In genomic region chr6:146208983-146209382, GRCm38 (mm10) we compare ENCODE assay signal across 11 mouse cellular contexts.
DNase-seq lines count a peak whose midpoint lies in the region; TF ChIP-seq lines count a peak whose summit lies in the region.
"Had no signal": no experiment of that assay in that cellular context is flagged by ENCODE, and none has a peak within 500 bp of the region (broad histone marks: within the 10 kb centered on the region; RNA-seq: fewer than 3 reads in every experiment).

No protein-coding gene starts in this region.

- no peak for TF ChIP-seq RAD21 in CH12.LX (IDR thresholded peaks at IDR 0.05; ENCODE audit: low read depth, low read length)

- peaks cover 43 to 72% of the 10 kb centered on the region in 2 experiments for H3K4me1 ChIP-seq in CH12.LX (ENCODE audit: control insufficient read depth in 1 of 2, insufficient read depth in 2 of 2)
- peaks cover 21% of the 10 kb centered on the region for H3K4me1 ChIP-seq in brown adipose tissue, adult 24 weeks (ENCODE audit: control insufficient read depth, insufficient read depth, insufficient read length, low read length)

- no peak overlapping the region for H3K9ac ChIP-seq in CH12.LX (ENCODE audit: insufficient read depth, low read depth)
- H3K9ac ChIP-seq: neural tube, embryonic 13.5 days had no signal

- peak; percentile 42 for TF ChIP-seq EP300 in CH12.LX (IDR thresholded peaks at IDR 0.05; ENCODE audit: low read length)

- no peaks in the 10 kb centered on the region for H3K27me3 ChIP-seq in CH12.LX (replicated peaks)
- H3K27me3 ChIP-seq: neural tube, embryonic 13.5 days had no signal

- peaks cover 3 to 5% of the 10 kb centered on the region in 2 experiments for H3K36me3 ChIP-seq in CH12.LX (replicated peaks in 1 of 2; ENCODE audit: control insufficient read depth in 1 of 2, insufficient read depth in 1 of 2, low read length in 1 of 2)
- H3K36me3 ChIP-seq: neural tube, embryonic 13.5 days had no signal

- dilution Hi-C loops in CH12.LX (cut with MboI; ENCODE audit: extremely low pct_ligation_motif_present, extremely low pct_unique_long_range_greater_than_20kb, low sequenced_read_pairs) = no loop called here

- intact Hi-C loops in heart, postnatal 25 days (cut with DNase I) = no loop called here

- H3K27ac ChIP-seq in CH12.LX (ENCODE audit: insufficient read depth, low read depth) = no peak overlapping the region
- peak overlapping the region; percentile 76 for H3K27ac ChIP-seq in brown adipose tissue, adult 24 weeks (replicated peaks; ENCODE audit: low read depth, low read length)
- H3K27ac ChIP-seq: neural tube, embryonic 13.5 days had no signal

- H3K4me2 ChIP-seq in CH12.LX (ENCODE audit: insufficient read depth, low read depth, poor library complexity, severe bottlenecking) = peak overlapping the region; percentile 18; the same call in 1 of the 2 replicates
- H3K4me2 ChIP-seq: neural tube, embryonic 13.5 days had no signal

- no peaks in the 10 kb centered on the region for H3K9me3 ChIP-seq in CH12.LX (replicated peaks; ENCODE audit: low read length)
- H3K9me3 ChIP-seq: neural tube, embryonic 13.5 days had no signal

- in situ Hi-C loops in CH12.LX (cut with MboI; ENCODE audit: low pct_ligation_motif_present, low pct_unique_long_range_greater_than_20kb, low sequenced_read_pairs) = no loop called here

- no peaks in the 10 kb centered on the region for H3K79me2 ChIP-seq in CH12.LX (replicated peaks; ENCODE audit: control insufficient read depth, extremely low read depth, insufficient read depth, poor library complexity, severe bottlenecking)

- no peak for DNase-seq in CH12.LX (ENCODE audit: extremely low read depth)
- peak; percentile 42 for DNase-seq in heart, postnatal 25 days (ENCODE audit: low spot score)
- DNase-seq in kidney, postnatal 36 days = peak; percentile 44 to 72
- no peak for DNase-seq in embryo, embryonic 10.5 days (ENCODE audit: low spot score)
- no peak for DNase-seq in testis, postnatal 14 days (ENCODE audit: low spot score)
- DNase-seq in urinary bladder, adult 18-20 months (ENCODE audit: low spot score in 2 of 2) = no peak
- DNase-seq: adrenal gland, postnatal 10 days; cerebellum, adult 9-10 months; gastrocnemius, postnatal 10 days had no signal

- TF ChIP-seq POLR2A in CH12.LX (IDR thresholded peaks at IDR 0.05; ENCODE audit: low read depth, low read length) = no peak

- TF ChIP-seq CTCF in CH12.LX (conservative IDR thresholded peaks at IDR 0.05 in 1 of 2, IDR thresholded peaks at IDR 0.05 in 1 of 2; ENCODE audit: low read depth in 2 of 2, low read length in 2 of 2) = no peak

- no peak overlapping the region for H3K4me3 ChIP-seq in CH12.LX (replicated peaks in 1 of 3; ENCODE audit: low read depth in 2 of 3, low read length in 2 of 3, poor library complexity in 1 of 3)
- no peak overlapping the region for H3K4me3 ChIP-seq in brown adipose tissue, adult 24 weeks (ENCODE audit: insufficient read depth, low read depth, low read length)
- H3K4me3 ChIP-seq: neural tube, embryonic 13.5 days had no signal

TF ChIP-seq in CH12.LX, 34 proteins besides CTCF, POLR2A, EP300 and RAD21:
- TF ChIP-seq ZMIZ1 (IDR thresholded peaks at IDR 0.05; ENCODE audit: low read depth, low read length) (no peak), RCOR1 (conservative IDR thresholded peaks at IDR 0.05; ENCODE audit: low read depth, low read length) (no peak), JUND (conservative IDR thresholded peaks at IDR 0.05; ENCODE audit: low read depth, low read length) (no peak), USF2 (conservative IDR thresholded peaks at IDR 0.05; ENCODE audit: low read depth, low read length) (no peak), MXI1 (IDR thresholded peaks at IDR 0.05; ENCODE audit: low read depth, low read length) (0 out of 2 replicates have a peak, but pooled peaks have one; percentile 22), HCFC1 (IDR thresholded peaks at IDR 0.05; ENCODE audit: low read depth, low read length) (no peak), MAX (IDR thresholded peaks at IDR 0.05; ENCODE audit: low read length) (peak; percentile 66), IRF4 (IDR thresholded peaks at IDR 0.05; ENCODE audit: low read depth, low read length) (0 out of 2 replicates have a peak, but pooled peaks have one; percentile 25), TCF12 (IDR thresholded peaks at IDR 0.05; ENCODE audit: low read depth, low read length) (no peak), BHLHE40 (IDR thresholded peaks at IDR 0.05; ENCODE audit: low read depth, low read length) (peak; percentile 94), GABPA (IDR thresholded peaks at IDR 0.05; ENCODE audit: insufficient replicate concordance, low read depth, low read length) (no peak)

Comparison
In these comparisons a context has a peak if more than half of its experiments do, and no peak if none do; other contexts are left out.
1. DNase-seq: peak in heart, postnatal 25 days (single experiment) and kidney, postnatal 36 days (2 of 2); none in CH12.LX (single experiment), embryo, embryonic 10.5 days (single experiment), testis, postnatal 14 days (single experiment) and urinary bladder, adult 18-20 months (0 of 2).